Mouse (Mus musculus) heart, adult 2 months (tissue): ENCODE measurements around the gene Svop. TPM values are rescaled to one million over a fixed set of nuclear protein-coding genes. Genes with fewer than 3 reads are reported as not detected.

ENCODE experiments used
- DNase-seq, 2 experiments: peaks; one replicate each; pipeline ENCODE4 v3.0.0; 2021
- H3K27ac ChIP-seq: fragments of 200-600 bp; 2 replicates; pipeline ENCODE4 v1.8.1; 2022
- H3K27me3 ChIP-seq: fragments of 200-500 bp; 2 replicates; pipeline ENCODE4 v1.6.1; 2012; ENCODE audit warnings: mild to moderate bottlenecking, low read length, inconsistent platforms, mixed read lengths; ENCODE audit not compliant: control insufficient read depth, insufficient read depth
- H3K36me3 ChIP-seq: fragments of 200-500 bp; 2 replicates; pipeline ENCODE4 v1.6.1; 2012; ENCODE audit warnings: low read length, inconsistent platforms; ENCODE audit not compliant: control insufficient read depth, insufficient read depth
- H3K4me1 ChIP-seq: fragments of 200-500 bp; 2 replicates; pipeline ENCODE4 v1.6.1; 2011; ENCODE audit warnings: low read length; ENCODE audit not compliant: control insufficient read depth, insufficient read depth
- H3K4me3 ChIP-seq: fragments of 200-600 bp; 2 replicates; pipeline ENCODE4 v1.8.1; 2022
- H3K79me2 ChIP-seq: fragments of 200-500 bp; replicated peaks from 2 replicates; pipeline ENCODE4 v1.6.1; 2012; ENCODE audit warnings: mild to moderate bottlenecking, inconsistent platforms, low read length, moderate library complexity, mixed read lengths; ENCODE audit not compliant: control insufficient read depth, insufficient read depth
- H3K9ac ChIP-seq: fragments of 200-500 bp; 2 replicates; pipeline ENCODE4 v1.6.1; 2012; ENCODE audit warnings: low read depth, mild to moderate bottlenecking, control low read depth, inconsistent platforms, low read length, mixed read lengths
- CTCF ChIP-seq: fragments of 200-600 bp; IDR thresholded peaks from 2 replicates; pipeline ENCODE4 v1.8.1; 2022; ENCODE audit warnings: antibody characterized with exemption, mild to moderate bottlenecking, moderate library complexity
- EP300 ChIP-seq: fragments of 200-500 bp; IDR thresholded peaks from 2 replicates; pipeline ENCODE4 v1.6.1; 2011; ENCODE audit warnings: low read depth, low read length, control low read depth; ENCODE audit not compliant: insufficient read depth
- POLR2A ChIP-seq: fragments of 200-500 bp; IDR thresholded peaks from 2 replicates; pipeline ENCODE4 v1.6.1; 2011; ENCODE audit warnings: mild to moderate bottlenecking, low read depth, low read length, control low read depth; ENCODE audit not compliant: insufficient read depth
- WGBS: fragments of 180-500 bp; shearing (Covaris S2); methylation state at CpG from one replicate; pipeline ENCODE4 v1.1.7; 2018; 5-methylcytosine and 5-hydroxymethylcytosine counted together
- intact Hi-C: fragments of 180-260 bp; cut with DNase I; formaldehyde crosslinking; loops from one replicate; pipeline ENCODE4 v1.15.1; 2025
- polyA plus RNA-seq: library from polyadenylated mRNA; depleted of rRNA; stranded (reverse); fragments of >200 nt; gene quantifications from 2 replicates; pipeline ENCODE4 v1.2.3, GENCODE M21; 2012
- total RNA-seq, 2 experiments: library from RNA; stranded (reverse); gene quantifications; 2 replicates each; pipeline ENCODE4 v1.2.3; 2021

Svop gene
- total and polyA plus RNA-seq, 3 experiments: 0.08 TPM; not detected in 2

DNA sequence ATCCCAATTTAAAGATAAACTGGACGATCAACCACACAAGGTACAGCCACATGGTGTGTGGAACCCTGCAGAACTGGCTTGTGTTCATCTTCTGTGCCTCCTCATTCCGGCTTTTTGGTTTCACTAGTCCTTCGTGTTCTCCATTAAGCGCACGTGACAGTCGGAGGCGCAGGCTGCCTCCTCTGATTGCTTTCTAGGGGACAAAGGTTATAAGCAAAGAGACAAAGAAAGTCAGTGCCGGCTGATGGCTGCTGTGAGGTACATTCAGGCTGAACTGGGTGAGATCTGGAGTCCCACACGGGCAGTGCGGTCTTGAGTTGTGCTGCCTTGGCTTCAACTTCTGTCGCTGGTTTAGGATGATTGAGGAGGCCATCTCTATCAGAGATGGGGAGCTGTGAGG lies 86.8 kb downstream of the Svop start:
- DNase-seq: no peak
- intact Hi-C loops: no loop called here
- H3K27me3 ChIP-seq: no peaks in the 10 kb centered on the region
- H3K9ac ChIP-seq: no peak overlapping the region
- no peaks in the 10 kb centered on the region for H3K4me1 ChIP-seq
- 84% methylated on average over 11 of the region's 11 CpGs for WGBS
- H3K36me3 ChIP-seq: no peaks in the 10 kb centered on the region
- no peak overlapping the region for H3K4me3 ChIP-seq
- H3K27ac ChIP-seq: no peak overlapping the region
- no peaks in the 10 kb centered on the region for H3K79me2 ChIP-seq
- no peak for TF ChIP-seq EP300

DNA sequence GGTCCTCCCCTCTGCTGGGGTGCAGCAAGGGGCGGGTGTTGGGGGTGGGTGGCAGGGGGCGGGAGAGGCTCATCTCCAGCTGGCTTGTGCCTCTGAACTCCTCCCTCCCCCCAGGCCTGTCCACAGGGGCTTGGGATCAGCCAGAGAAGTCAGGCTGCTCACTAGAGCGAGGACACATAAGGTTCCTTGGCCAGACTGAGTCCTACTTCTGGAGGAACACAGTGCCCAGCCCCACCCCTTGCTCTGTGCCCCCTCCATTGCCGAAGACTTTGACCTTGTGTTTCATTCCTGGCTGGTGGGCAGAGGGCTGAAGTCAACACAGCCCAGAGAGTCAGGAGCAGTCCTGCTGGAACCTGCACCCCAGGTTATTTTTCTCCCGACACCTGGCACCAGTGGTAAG lies 87.8 kb downstream of the Svop start, which contains the start of gene Dao:
Gene Dao (plus strand): TSS at position 162 of the 400 bp plus-strand sequence.
- Histone ChIP-seq H3K9ac (no peak within 1 kb of the TSS), H3K27me3 (no peaks in the 10 kb centered on the region), H3K4me1 (no peaks in the 10 kb centered on the region), H3K79me2 (no peaks in the 10 kb centered on the region), H3K36me3 (no peaks in the 10 kb centered on the region), H3K4me3 (no peak within 1 kb of the TSS), H3K27ac (no peak within 1 kb of the TSS)
- DNase-seq: no peak
- intact Hi-C loops: no loop called here
- TF ChIP-seq EP300 (no peak), CTCF (no peak), POLR2A (no peak)
- 57% methylated on average over 5 of the region's 5 CpGs for WGBS

DNA sequence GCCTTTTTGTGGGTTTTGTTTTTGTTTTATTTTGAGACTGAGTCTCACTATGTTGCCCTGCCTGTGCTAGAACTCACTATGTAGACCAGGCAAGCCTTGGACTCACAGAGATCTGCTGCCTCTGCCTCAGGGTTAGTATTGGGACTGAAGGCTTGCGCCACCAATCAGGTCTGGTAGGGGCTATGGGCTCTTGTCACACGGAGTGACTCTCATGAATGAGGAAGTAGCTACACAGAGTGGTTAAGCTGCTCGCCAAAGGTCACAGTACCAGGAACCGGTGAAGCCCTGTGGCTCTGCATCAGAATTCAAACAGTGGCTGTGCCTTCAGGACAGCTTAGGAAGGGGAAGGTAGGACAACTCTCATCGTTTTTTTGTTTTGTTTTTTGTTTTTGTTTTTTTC lies 92.0 kb downstream of the Svop start:
- intact Hi-C loops: no loop called here

DNA sequence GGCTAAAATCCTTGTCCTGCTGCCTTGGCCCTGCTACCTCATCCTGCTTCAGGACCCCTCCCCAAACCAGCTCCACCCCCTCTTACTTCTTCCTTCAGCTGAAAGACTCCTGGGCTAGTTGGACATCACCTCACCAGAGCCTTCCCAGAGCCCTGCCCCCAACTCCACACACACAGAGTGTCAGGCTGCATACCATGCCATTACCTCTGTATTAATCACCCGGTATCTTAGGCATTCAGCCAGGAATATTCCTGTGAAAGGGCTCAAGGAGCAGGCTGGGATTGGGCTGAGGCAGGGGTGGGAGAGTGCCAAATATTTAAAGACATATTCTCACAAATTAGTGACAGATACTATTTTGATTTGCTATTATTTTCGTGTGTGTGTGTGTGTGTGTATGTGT lies 94.9 kb downstream of the Svop start:
- TF ChIP-seq CTCF (no peak), POLR2A (no peak), EP300 (no peak)
- no peak overlapping the region for H3K4me3 ChIP-seq
- no peak overlapping the region for H3K27ac ChIP-seq
- intact Hi-C loops: no loop called here
- 45% methylated on average over 2 of the region's 2 CpGs for WGBS
- H3K36me3 ChIP-seq: 0 out of 2 replicates have a peak, but pooled peaks cover 2% of the 10 kb centered on the region
- no peaks in the 10 kb centered on the region for H3K79me2 ChIP-seq
- DNase-seq: no peak
- peaks cover 5% of the 10 kb centered on the region for H3K4me1 ChIP-seq
- H3K27me3 ChIP-seq: no peaks in the 10 kb centered on the region
- H3K9ac ChIP-seq: no peak overlapping the region

More for the DNA sequence above, 92.0 kb downstream of the Svop start:
- no peak overlapping the region for H3K27ac ChIP-seq
- H3K9ac ChIP-seq: no peak overlapping the region
- H3K4me3 ChIP-seq: no peak overlapping the region
- H3K4me1 ChIP-seq: no peaks in the 10 kb centered on the region
- TF ChIP-seq POLR2A (no peak), EP300 (no peak), CTCF (no peak)
- no peaks in the 10 kb centered on the region for H3K27me3 ChIP-seq
- no peaks in the 10 kb centered on the region for H3K36me3 ChIP-seq
- DNase-seq: no peak
- WGBS: 61% methylated on average over 5 of the region's 5 CpGs
- H3K79me2 ChIP-seq: no peaks in the 10 kb centered on the region

DNA sequence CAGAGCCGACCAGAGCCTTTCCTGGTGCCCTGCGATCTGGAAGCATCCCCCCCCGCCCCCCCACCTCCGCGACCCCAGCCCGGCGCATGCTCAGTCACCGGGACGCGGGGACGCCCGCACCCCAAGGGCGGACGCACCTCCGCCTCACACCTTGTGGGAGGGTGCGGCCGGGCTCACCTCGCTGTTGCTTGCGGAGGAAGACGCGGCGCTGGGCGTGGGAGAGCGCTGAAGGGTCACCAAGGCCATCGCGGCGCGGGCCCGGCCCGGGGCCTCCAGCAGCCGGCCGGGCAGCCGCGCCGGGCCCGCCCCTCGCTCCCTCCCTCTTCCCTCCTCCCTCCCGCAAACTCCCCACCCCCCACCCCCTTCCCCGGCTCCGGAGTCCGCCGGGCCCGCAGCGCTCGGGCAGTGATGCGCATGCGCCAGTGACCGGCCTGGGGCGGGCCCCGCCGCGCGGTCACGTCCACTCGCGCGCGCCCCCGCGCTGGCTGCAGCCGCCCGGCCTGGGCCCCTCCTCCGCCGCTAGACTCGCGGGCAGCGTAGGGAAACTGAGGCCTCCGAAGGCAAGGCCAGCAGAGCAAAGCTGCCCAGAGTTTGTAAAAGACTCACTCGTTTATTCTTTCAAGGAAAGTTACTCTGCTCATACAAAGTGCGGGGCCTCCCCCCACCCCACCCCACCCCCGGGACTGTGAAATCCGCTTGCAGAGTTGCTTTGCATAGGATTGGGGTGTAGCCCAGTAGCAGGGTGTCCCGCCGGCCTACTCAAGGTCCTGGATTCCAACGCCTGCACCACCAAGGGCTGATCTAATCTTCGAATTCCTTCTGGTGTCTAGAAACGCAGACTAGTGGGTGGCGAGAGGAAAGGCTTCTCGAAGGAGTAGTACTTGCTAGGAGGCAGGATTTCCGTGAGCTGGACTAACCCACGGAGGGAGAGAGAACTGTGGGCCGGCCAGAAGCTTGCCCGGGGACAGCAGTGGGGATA lies 97.6 kb downstream of the Svop start, which contains the start of gene Ssh1:
Gene Ssh1 (minus strand): TSS at position 408 of the 979 bp plus-strand sequence.
- H3K36me3 ChIP-seq: 0 out of 2 replicates have a peak, but pooled peaks cover 2% of the 10 kb centered on the region
- peak; percentile 96 to 97 for DNase-seq
- peak within 1 kb of the TSS; percentile 97 for H3K27ac ChIP-seq
- H3K27me3 ChIP-seq: no peaks in the 10 kb centered on the region
- WGBS: 1% methylated on average over 76 of the region's 83 CpGs
- H3K4me1 ChIP-seq: peaks cover 17% of the 10 kb centered on the region
- peaks cover 1% of the 10 kb centered on the region; the same call in 1 of the 2 replicates for H3K79me2 ChIP-seq
- intact Hi-C loops: loop anchor here (2.0 to 5.0 kb wide), 4 partner anchors 19 to 221 kb away; partner anchors contain the start of genes Iscu and Sart3
- H3K4me3 ChIP-seq: peak within 1 kb of the TSS; percentile 79
- peak within 1 kb of the TSS; percentile 100 for H3K9ac ChIP-seq
- TF ChIP-seq POLR2A (peak; percentile 54; the same call in 1 of the 2 replicates), CTCF (peak; percentile 30), EP300 (0 out of 2 replicates have a peak, but pooled peaks have one; percentile 30)
